Mouse (Mus musculus): ENCODE measurements around the gene F5.

DNA sequence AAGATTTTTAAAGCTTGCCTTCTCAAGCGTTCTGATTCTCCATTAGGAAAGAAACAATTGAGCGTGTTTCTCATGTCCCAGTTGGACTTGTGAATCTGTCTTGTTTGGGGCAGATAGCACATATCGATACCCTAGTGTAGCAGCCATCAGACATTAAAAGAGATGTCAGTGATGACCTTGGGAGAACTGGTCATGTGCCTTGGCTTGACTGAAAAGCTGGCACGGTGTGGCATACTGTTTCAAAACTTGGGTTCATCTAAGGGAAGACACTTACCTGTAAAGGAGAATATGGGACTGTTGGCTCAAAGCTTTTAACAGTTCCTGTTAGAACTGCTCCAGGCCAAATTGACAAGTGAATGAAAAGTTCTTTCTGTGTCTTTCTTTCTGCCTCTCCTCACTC is 68.6 kb downstream of the F5 start:
- TF ChIP-seq CTCF (IDR thresholded peaks at IDR 0.05; ENCODE audit: borderline replicate concordance, control insufficient read depth, extremely low read depth, insufficient read depth, low read length, poor library complexity): no peak
- no peak for TF ChIP-seq POLR2A (IDR thresholded peaks at IDR 0.05; ENCODE audit: control insufficient read depth, extremely low read depth, insufficient read depth, low read length, poor library complexity)

Data from thymus, adult 2 months (tissue).